Mouse (Mus musculus) liver, postnatal 0 days (tissue): ENCODE measurements at regions not wholly inside any gene's neighbourhood (a gene's known extent, or its start where the extent isn't known, plus 50 kb on each side); places are given as distances from the start of the nearest gene placed in this dataset.

Experiments
- CTCF ChIP-seq: sonication (generic); IDR thresholded peaks from 2 replicates; pipeline ENCODE4 v1.5.1; 2016; ENCODE audit warnings: antibody characterized with exemption, low read depth
- EP300 ChIP-seq: IDR thresholded peaks from 2 replicates; pipeline ENCODE4 v1.6.1; 2016; ENCODE audit warnings: antibody characterized with exemption, low read depth, mild to moderate bottlenecking

DNA sequence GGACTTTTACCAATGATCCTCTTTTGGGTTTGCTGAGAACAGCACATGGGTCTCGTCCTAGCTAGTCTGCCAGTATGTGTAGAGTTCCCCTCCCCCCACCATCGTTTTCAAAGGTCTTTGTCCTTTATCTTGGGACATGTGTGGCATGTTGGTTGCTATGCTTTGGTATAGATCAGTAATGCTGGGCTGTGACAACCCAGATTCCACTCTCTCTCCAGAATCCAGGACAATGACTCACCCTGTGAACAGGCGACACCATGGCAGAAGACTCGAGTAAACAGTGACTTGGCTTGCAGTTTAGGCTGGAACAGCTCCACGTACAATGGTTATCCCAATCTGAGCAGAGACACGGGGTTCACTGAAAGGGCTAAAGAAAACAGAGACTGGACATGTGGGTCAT is 149.2 kb downstream of the Cdh26 start:
- TF ChIP-seq CTCF (no peak), EP300 (no peak)
